Mouse (Mus musculus): Measurements from ENCODE around the gene Kctd13.

The Kctd13 gene

GRCm38 (mm10) chr7:126981601-126982000 is 52.9 kb downstream of the Kctd13 start:
- DNase-seq (ENCODE audit: extremely low spot score, low spot score) = no peak

DNA sequence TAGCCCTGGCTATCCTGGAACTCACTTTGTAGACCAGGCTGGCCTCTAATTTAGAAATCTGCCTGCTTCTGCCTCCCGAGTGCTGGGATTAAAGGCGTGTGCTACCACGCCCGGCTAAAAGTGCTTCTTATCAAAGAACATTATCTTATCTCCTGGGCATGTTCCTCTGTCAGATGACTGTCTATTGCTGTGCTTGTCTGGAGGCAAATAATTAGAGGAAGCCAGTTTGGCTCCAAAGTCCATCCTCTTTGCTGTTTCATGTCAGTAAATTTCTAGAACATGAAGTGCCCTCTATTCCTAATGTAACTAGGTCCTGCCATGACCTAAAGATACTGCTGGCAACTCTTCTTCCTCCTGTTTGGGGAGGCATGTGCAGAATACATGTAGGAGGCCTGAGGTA is 53.4 kb downstream of the Kctd13 start:
- no peak for DNase-seq (ENCODE audit: extremely low spot score, low spot score)

GRCm38 (mm10) chr7:126983113-126983512 is 54.4 kb downstream of the Kctd13 start:
- DNase-seq (ENCODE audit: extremely low spot score, low spot score) = no peak

DNA sequence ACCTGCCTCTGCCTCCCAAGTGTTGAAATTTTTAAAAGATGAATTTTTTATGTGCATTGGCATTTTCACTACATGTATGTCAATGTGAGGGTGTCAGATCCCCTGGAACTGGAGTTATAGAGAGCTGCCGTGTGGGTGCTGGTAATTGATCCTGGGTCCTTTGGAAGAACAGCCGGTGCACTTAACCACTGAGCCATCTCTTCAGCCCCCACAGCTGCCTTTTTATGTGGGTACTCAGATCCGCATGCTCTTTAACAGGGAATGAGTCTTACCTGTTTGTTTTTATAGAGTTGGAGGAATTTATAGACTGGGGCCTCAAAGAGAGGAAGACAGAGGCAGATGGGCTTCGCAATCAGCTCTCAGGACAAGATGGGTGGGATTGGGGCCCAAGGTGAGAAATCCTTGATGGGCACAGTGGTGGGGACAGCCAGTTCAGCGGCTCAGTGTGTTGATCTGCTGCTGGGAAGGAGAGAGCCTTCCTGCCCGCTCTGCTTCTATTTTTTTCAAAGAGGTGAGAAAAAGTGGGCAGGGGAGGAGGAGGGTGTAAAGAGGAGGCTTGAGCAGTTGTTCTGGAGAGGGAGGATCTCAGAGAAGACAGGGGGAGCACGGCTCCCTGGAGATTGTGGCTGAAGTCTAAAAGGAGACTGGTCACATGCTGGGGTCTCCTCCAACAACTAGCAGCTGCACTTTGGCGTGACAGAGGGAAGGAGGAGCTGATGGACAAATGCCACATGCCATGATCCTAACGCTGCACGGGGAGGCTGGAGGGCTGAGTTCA is 56.2 kb downstream of the Kctd13 start:
- no peak for DNase-seq (ENCODE audit: extremely low spot score, low spot score)

GRCm38 (mm10) chr7:126986319-126986718 is 57.6 kb downstream of the Kctd13 start:
- DNase-seq (ENCODE audit: extremely low spot score, low spot score) = no peak

DNA sequence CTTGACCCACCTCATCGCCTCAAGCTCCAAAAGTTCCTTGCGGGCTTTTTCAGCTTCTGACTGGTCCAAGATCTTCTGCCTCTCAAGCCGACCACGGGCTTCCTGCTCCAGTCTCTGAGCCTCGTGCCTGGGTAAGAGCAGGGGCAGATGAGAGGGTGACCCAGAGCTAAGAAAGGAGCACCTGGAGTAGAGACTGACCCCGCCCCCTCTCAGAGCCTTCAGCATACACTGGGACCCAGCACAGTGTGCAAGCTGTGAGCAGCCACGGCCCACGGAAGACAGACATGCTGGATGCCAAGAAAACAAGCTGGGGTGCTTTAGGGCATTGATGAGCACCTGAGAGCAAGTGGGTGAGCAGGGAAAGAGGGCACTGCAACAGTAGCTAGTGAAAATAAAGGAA is 60.1 kb downstream of the Kctd13 start:
- DNase-seq (ENCODE audit: extremely low spot score, low spot score) = no peak
